Mouse (Mus musculus): ENCODE measurements around the gene Hsf2. TPM values are rescaled to one million over a fixed set of nuclear protein-coding genes. Genes with fewer than 3 reads are reported as not detected.

The Hsf2 gene
- polyA plus RNA-seq (2017; shearing (Covaris generic)) = 4.0 TPM

GRCm38 (mm10) chr10:57485908-57486541 lies at the start of gene Hsf2:
Gene Hsf2, plus strand, starts transcription at chr10:57486385.

GRCm38 (mm10) chr10:57532218-57533101 lies 46.3 kb downstream of the Hsf2 start, which contains the start of gene Serinc1:
Gene Serinc1, minus strand, starts transcription at chr10:57532530.

Other genes starting within 250 kb of the Hsf2 start
- gene Serinc1, start 46.1 kb downstream of the Hsf2 start, polyA plus RNA-seq (2017; shearing (Covaris generic)) = 127 TPM
- gene Pkib, start 145.6 kb downstream of the Hsf2 start, polyA plus RNA-seq (2017; shearing (Covaris generic)) = 0.99 TPM